Mouse (Mus musculus) midbrain, embryonic 14.5 days (tissue): ENCODE data around the gene Gm20479. TPM values are rescaled to one million over a fixed set of nuclear protein-coding genes. Genes with fewer than 3 reads are reported as not detected.

ENCODE experiments used
- ATAC-seq: fragments of 200-750 bp; cut with Nextera tagmentation; 2 replicates; pipeline ENCODE4 v1.8.0; 2017; ENCODE audit warnings: moderate number of reproducible peaks, moderate library complexity; ENCODE audit not compliant: low FRiP score, low TSS enrichment
- DNase-seq: peaks from one replicate; pipeline ENCODE4 v3.0.0-alpha.2; 2015
- H3K27ac ChIP-seq: fragments of 300-500 bp; sonication (generic); replicated peaks from 2 replicates; pipeline ENCODE4 v1.5.1; 2014; ENCODE audit warnings: mild to moderate bottlenecking, low read depth, low read length, moderate library complexity
- H3K27me3 ChIP-seq: fragments of 300-500 bp; sonication (generic); 2 replicates; pipeline ENCODE4 v1.6.1; 2014; ENCODE audit warnings: low read length, control low read depth, mixed read lengths; ENCODE audit not compliant: control insufficient read depth, insufficient read depth
- H3K36me3 ChIP-seq: fragments of 300-500 bp; sonication (generic); 2 replicates; pipeline ENCODE4 v1.6.1; 2014; ENCODE audit warnings: low read length, control low read depth; ENCODE audit not compliant: control insufficient read depth, insufficient read depth
- H3K4me1 ChIP-seq: fragments of 300-500 bp; sonication (generic); 2 replicates; pipeline ENCODE4 v1.6.1; 2014; ENCODE audit warnings: mild to moderate bottlenecking, antibody characterized with exemption, low read length, control low read depth; ENCODE audit not compliant: control insufficient read depth, insufficient read depth
- H3K4me2 ChIP-seq: fragments of 300-500 bp; sonication (generic); 2 replicates; pipeline ENCODE4 v1.6.1; 2014; ENCODE audit warnings: mild to moderate bottlenecking, low read length, moderate library complexity
- H3K4me3 ChIP-seq: fragments of 300-500 bp; sonication (generic); replicated peaks from 2 replicates; pipeline ENCODE4 v1.5.1; 2014; ENCODE audit warnings: low read depth, low read length
- H3K9ac ChIP-seq: fragments of 300-500 bp; sonication (generic); replicated peaks from 2 replicates; pipeline ENCODE4 v1.6.1; 2014; ENCODE audit warnings: mild to moderate bottlenecking, low read length, moderate library complexity
- H3K9me3 ChIP-seq: fragments of 300-500 bp; sonication (generic); 2 replicates; pipeline ENCODE4 v1.6.1; 2016; ENCODE audit warnings: low read length, control low read depth, mixed read lengths; ENCODE audit not compliant: control insufficient read depth
- WGBS: fragments of 180-500 bp; shearing (Covaris S2); extraction: QIAGEN DNeasy Blood & Tissue Kit; methylation state at CpG from one replicate; pipeline ENCODE4 v1.1.7; 2014; 5-methylcytosine and 5-hydroxymethylcytosine counted together
- polyA plus RNA-seq: library from polyadenylated mRNA; unstranded; fragments of >200 nt; fragmentation: Nextera tagmentation; extraction: Ambion mirVana; gene quantifications from 2 replicates; pipeline ENCODE4 v1.2.1, GENCODE M21; 2014

The Gm20479 gene
- polyA plus RNA-seq, 1 experiment from 2014 or later, result not detected

- Histone ChIP-seq H3K27ac (no peak overlapping the region), H3K4me2 (no peak overlapping the region), H3K27me3 (peaks cover 33% of the 10 kb centered on the region), H3K36me3 (no peaks in the 10 kb centered on the region), H3K9me3 (no peaks in the 10 kb centered on the region), H3K9ac (no peak overlapping the region), H3K4me1 (no peaks in the 10 kb centered on the region), H3K4me3 (no peak overlapping the region)
- 21% methylated on average over 4 of the region's 4 CpGs for WGBS
- ATAC-seq (no peak), DNase-seq (peak; percentile 75)
Measured at GRCm38 (mm10) chr7:27378431-27378830, 21.2 kb upstream of the Gm20479 start.

GRCm38 (mm10) chr7:27375274-27375673 is 18.1 kb upstream of the Gm20479 start:
- peaks cover 65% of the 10 kb centered on the region for H3K27me3 ChIP-seq
- no peaks in the 10 kb centered on the region for H3K4me1 ChIP-seq
- H3K4me3 ChIP-seq, result no peak overlapping the region
- H3K9me3 ChIP-seq, result peaks cover 1% of the 10 kb centered on the region; the same call in 1 of the 2 replicates
- H3K4me2 ChIP-seq, result 0 out of 2 replicates have a peak overlapping the region, but pooled peaks have one; percentile 8
- 0 out of 2 replicates have a peak, but pooled peaks cover under 1% of the 10 kb centered on the region for H3K36me3 ChIP-seq
- H3K27ac ChIP-seq, result no peak overlapping the region
- WGBS, result 2% methylated on average over 22 of the region's 22 CpGs
- DNase-seq, result no peak
- H3K9ac ChIP-seq, result no peak overlapping the region
- ATAC-seq, result no peak

- Histone ChIP-seq H3K9ac (no peak overlapping the region), H3K27ac (no peak overlapping the region), H3K4me3 (no peak overlapping the region), H3K9me3 (peaks cover 7% of the 10 kb centered on the region; the same call in 1 of the 2 replicates), H3K4me1 (no peaks in the 10 kb centered on the region), H3K4me2 (peak overlapping the region; percentile 18; the same call in 1 of the 2 replicates), H3K36me3 (0 out of 2 replicates have a peak, but pooled peaks cover 8% of the 10 kb centered on the region), H3K27me3 (peaks cover 95% of the 10 kb centered on the region)
- whole genome bisulfite sequencing, result 6% methylated on average over 44 of the region's 44 CpGs
- DNase-seq (no peak), ATAC-seq (no peak)
Measured at GRCm38 (mm10) chr7:27371715-27372462, 14.7 kb upstream of the Gm20479 start.

- no peak overlapping the region for H3K4me2 ChIP-seq
- H3K4me1 ChIP-seq, result no peaks in the 10 kb centered on the region
- DNase-seq (no peak), ATAC-seq (no peak)
- H3K4me3 ChIP-seq, result no peak overlapping the region
- no peak overlapping the region for H3K9ac ChIP-seq
- 85% methylated on average over 19 of the region's 19 CpGs for WGBS
- no peak overlapping the region for H3K27ac ChIP-seq
- peaks cover 7% of the 10 kb centered on the region; the same call in 1 of the 2 replicates for H3K9me3 ChIP-seq
- H3K36me3 ChIP-seq, result peaks cover 12% of the 10 kb centered on the region; the same call in 1 of the 2 replicates
- peaks cover 100% of the 10 kb centered on the region for H3K27me3 ChIP-seq
Measured at GRCm38 (mm10) chr7:27369111-27369510, 11.9 kb upstream of the Gm20479 start.

GRCm38 (mm10) chr7:27367976-27368375 is 10.8 kb upstream of the Gm20479 start:
- Histone ChIP-seq H3K4me1 (no peaks in the 10 kb centered on the region), H3K4me2 (no peak overlapping the region), H3K4me3 (no peak overlapping the region), H3K36me3 (peaks cover 12% of the 10 kb centered on the region; the same call in 1 of the 2 replicates), H3K27ac (no peak overlapping the region), H3K9me3 (peaks cover 7% of the 10 kb centered on the region; the same call in 1 of the 2 replicates), H3K9ac (no peak overlapping the region), H3K27me3 (peaks cover 100% of the 10 kb centered on the region)
- WGBS, result 20% methylated on average over 11 of the region's 11 CpGs
- ATAC-seq, result no peak
- no peak for DNase-seq

GRCm38 (mm10) chr7:27366082-27366844 is 9.0 kb upstream of the Gm20479 start:
- H3K9ac ChIP-seq, result no peak overlapping the region
- peaks cover 7% of the 10 kb centered on the region; the same call in 1 of the 2 replicates for H3K9me3 ChIP-seq
- ATAC-seq (no peak), DNase-seq (no peak)
- 37% methylated on average over 21 of the region's 21 CpGs for whole genome bisulfite sequencing
- H3K4me1 ChIP-seq, result no peaks in the 10 kb centered on the region
- no peak overlapping the region for H3K4me3 ChIP-seq
- peaks cover 89% of the 10 kb centered on the region for H3K27me3 ChIP-seq
- peaks cover 12% of the 10 kb centered on the region; the same call in 1 of the 2 replicates for H3K36me3 ChIP-seq
- H3K27ac ChIP-seq, result no peak overlapping the region
- no peak overlapping the region for H3K4me2 ChIP-seq

- Histone ChIP-seq H3K9ac (no peak overlapping the region), H3K4me1 (no peaks in the 10 kb centered on the region), H3K4me3 (peak overlapping the region; percentile 5; the same call in 1 of the 2 replicates), H3K27ac (no peak overlapping the region), H3K36me3 (peaks cover 8% of the 10 kb centered on the region; the same call in 1 of the 2 replicates), H3K27me3 (peaks cover 71% of the 10 kb centered on the region), H3K4me2 (no peak overlapping the region), H3K9me3 (no peaks in the 10 kb centered on the region)
- ATAC-seq (no peak), DNase-seq (no peak)
- WGBS, result 3% methylated on average over 29 of the region's 29 CpGs
Measured at GRCm38 (mm10) chr7:27364379-27364778, 7.2 kb upstream of the Gm20479 start.

GRCm38 (mm10) chr7:27361283-27361946 is 4.2 kb upstream of the Gm20479 start:
- H3K27me3 ChIP-seq, result peaks cover 63% of the 10 kb centered on the region
- H3K27ac ChIP-seq, result no peak overlapping the region
- ATAC-seq (peak; percentile 97), DNase-seq (peak; percentile 100)
- H3K9me3 ChIP-seq, result no peaks in the 10 kb centered on the region
- H3K4me1 ChIP-seq, result no peaks in the 10 kb centered on the region
- H3K36me3 ChIP-seq, result peaks cover 4% of the 10 kb centered on the region; the same call in 1 of the 2 replicates
- peak overlapping the region; percentile 68 for H3K4me2 ChIP-seq
- WGBS, result under 1% methylated on average over 52 of the region's 52 CpGs
- H3K4me3 ChIP-seq, result peak overlapping the region; percentile 53
- H3K9ac ChIP-seq, result peak overlapping the region; percentile 48
